Mouse (Mus musculus) thymus, adult 2 months (tissue): ENCODE results near the gene Megf11. TPM values are rescaled to one million over a fixed set of nuclear protein-coding genes. Genes with fewer than 3 reads are reported as not detected.
A peak's percentile ranks its signal among the peaks of the same experiment; 100 is the strongest.

ENCODE experiments used
- DNase-seq: peaks from one replicate; pipeline ENCODE4 v3.0.0; 2021
- H3K27ac ChIP-seq: fragments of 200-500 bp; 2 replicates; pipeline ENCODE4 v1.5.1; 2012; ENCODE audit warnings: low read length, control low read depth; ENCODE audit not compliant: control insufficient read depth, insufficient read depth
- H3K27me3 ChIP-seq: fragments of 200-500 bp; 2 replicates; pipeline ENCODE4 v1.6.1; 2012; ENCODE audit warnings: mild to moderate bottlenecking, low read length, moderate library complexity, mixed read lengths; ENCODE audit not compliant: control insufficient read depth, insufficient read depth
- H3K36me3 ChIP-seq: fragments of 200-500 bp; 2 replicates; pipeline ENCODE4 v1.6.1; 2012; ENCODE audit warnings: mild to moderate bottlenecking, low read length, moderate library complexity; ENCODE audit not compliant: control insufficient read depth, insufficient read depth
- H3K4me1 ChIP-seq: fragments of 200-500 bp; replicated peaks from 2 replicates; pipeline ENCODE4 v1.6.1; 2012; ENCODE audit warnings: low read length; ENCODE audit not compliant: control insufficient read depth, insufficient read depth
- H3K4me3 ChIP-seq: fragments of 200-500 bp; 2 replicates; pipeline ENCODE4 v1.5.1; 2012; ENCODE audit warnings: mild to moderate bottlenecking, low read length, control low read depth, moderate library complexity; ENCODE audit not compliant: control insufficient read depth, insufficient read depth
- CTCF ChIP-seq: fragments of 200-500 bp; IDR thresholded peaks from 2 replicates; pipeline ENCODE4 v1.5.1; 2012; ENCODE audit warnings: mild to moderate bottlenecking, control low read depth, low read length, moderate library complexity, borderline replicate concordance; ENCODE audit not compliant: control insufficient read depth, poor library complexity, insufficient read depth; ENCODE audit errors: extremely low read depth
- POLR2A ChIP-seq: fragments of 200-500 bp; IDR thresholded peaks from 2 replicates; pipeline ENCODE4 v1.6.1; 2012; ENCODE audit warnings: mild to moderate bottlenecking, low read length, control low read depth, moderate library complexity; ENCODE audit not compliant: control insufficient read depth, poor library complexity, insufficient read depth; ENCODE audit errors: extremely low read depth
- WGBS: fragments of 180-500 bp; shearing (Covaris S2); methylation state at CpG from one replicate; pipeline ENCODE4 v1.1.7; 2018; 5-methylcytosine and 5-hydroxymethylcytosine counted together
- polyA plus RNA-seq: library from polyadenylated mRNA; depleted of rRNA; stranded (reverse); fragments of >200 nt; gene quantifications from 2 replicates; pipeline ENCODE4 v1.2.3, GENCODE M21; 2012

Megf11 gene
- polyA plus RNA-seq, 1 experiment, result 0.70 TPM

- Histone ChIP-seq H3K27me3 (no peaks in the 10 kb centered on the region), H3K4me1 (no peaks in the 10 kb centered on the region), H3K27ac (no peak overlapping the region), H3K36me3 (no peaks in the 10 kb centered on the region), H3K4me3 (no peak overlapping the region)
- DNase-seq, result no peak
- TF ChIP-seq CTCF, result no peak
- no peak for TF ChIP-seq POLR2A
- WGBS, result 93% methylated on average over 2 of the region's 2 CpGs
Measured at GRCm38 (mm10) chr9:64690771-64691170, 305.3 kb downstream of the Megf11 start.

DNA sequence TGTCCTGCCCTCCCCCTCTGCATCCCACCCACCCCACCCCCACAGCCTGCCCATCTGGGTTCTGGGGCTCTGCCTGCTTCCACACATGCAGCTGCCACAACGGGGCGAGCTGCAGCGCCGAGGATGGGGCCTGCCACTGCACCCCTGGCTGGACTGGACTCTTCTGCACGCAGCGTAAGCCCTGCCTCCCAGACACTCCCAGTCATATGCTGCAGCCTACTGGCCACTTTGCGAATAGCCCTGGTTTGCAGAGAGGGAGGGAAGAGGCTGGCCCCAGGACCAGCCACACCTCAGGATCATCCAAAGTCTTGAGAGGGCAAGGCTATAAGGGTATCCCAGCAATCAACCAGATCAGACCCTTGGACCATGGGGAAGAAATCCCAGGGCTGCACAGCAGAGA lies 305.8 kb downstream of the Megf11 start:
- no peak for TF ChIP-seq POLR2A
- TF ChIP-seq CTCF, result 0 out of 2 replicates have a peak, but pooled peaks have one; percentile 15
- H3K4me3 ChIP-seq, result no peak overlapping the region
- no peaks in the 10 kb centered on the region for H3K27me3 ChIP-seq
- no peak overlapping the region for H3K27ac ChIP-seq
- no peaks in the 10 kb centered on the region for H3K36me3 ChIP-seq
- peak; percentile 11 for DNase-seq
- no peaks in the 10 kb centered on the region for H3K4me1 ChIP-seq
- 22% methylated on average over 7 of the region's 7 CpGs for whole genome bisulfite sequencing

- H3K36me3 ChIP-seq, result no peaks in the 10 kb centered on the region
- no peaks in the 10 kb centered on the region for H3K27me3 ChIP-seq
- DNase-seq, result no peak
- TF ChIP-seq POLR2A (no peak), CTCF (no peak)
- WGBS, result 93% methylated on average over 2 of the region's 2 CpGs
- no peak overlapping the region for H3K4me3 ChIP-seq
- no peak overlapping the region for H3K27ac ChIP-seq
- H3K4me1 ChIP-seq, result no peaks in the 10 kb centered on the region
Measured at GRCm38 (mm10) chr9:64693094-64693493, 307.7 kb downstream of the Megf11 start.

GRCm38 (mm10) chr9:64695266-64695665 lies 309.8 kb downstream of the Megf11 start:
- TF ChIP-seq POLR2A (no peak), CTCF (no peak)
- no peaks in the 10 kb centered on the region for H3K27me3 ChIP-seq
- DNase-seq, result no peak
- no peak overlapping the region for H3K27ac ChIP-seq
- WGBS, result 100% methylated on average over 1 of the region's 1 CpGs
- H3K4me3 ChIP-seq, result no peak overlapping the region
- H3K36me3 ChIP-seq, result no peaks in the 10 kb centered on the region
- H3K4me1 ChIP-seq, result no peaks in the 10 kb centered on the region

GRCm38 (mm10) chr9:64696404-64696803 lies 311.0 kb downstream of the Megf11 start:
- TF ChIP-seq CTCF (no peak), POLR2A (no peak)
- Histone ChIP-seq H3K36me3 (no peaks in the 10 kb centered on the region), H3K27me3 (no peaks in the 10 kb centered on the region), H3K4me3 (no peak overlapping the region), H3K4me1 (no peaks in the 10 kb centered on the region), H3K27ac (no peak overlapping the region)
- no peak for DNase-seq
- 97% methylated on average over 4 of the region's 4 CpGs for WGBS

DNA sequence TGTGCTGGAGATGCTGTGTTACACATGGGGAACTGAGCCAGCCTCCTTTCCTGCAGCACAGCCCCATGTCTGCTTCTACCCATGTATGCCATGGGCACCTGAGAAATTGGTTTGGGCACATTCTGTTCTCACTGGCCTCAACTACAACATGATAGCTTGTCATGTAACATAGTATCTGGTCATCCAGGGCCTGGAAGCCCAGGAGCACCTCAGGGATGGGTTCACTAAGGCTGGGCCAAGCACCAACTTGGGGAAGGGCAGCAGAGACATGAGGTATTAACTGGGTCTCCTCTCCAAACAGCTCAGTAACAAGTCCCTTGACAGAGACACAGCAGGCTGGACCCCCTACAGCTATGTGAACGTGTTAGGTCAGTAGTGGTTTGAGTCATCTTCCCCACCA lies 311.6 kb downstream of the Megf11 start:
- no peaks in the 10 kb centered on the region for H3K4me1 ChIP-seq
- no peak overlapping the region for H3K4me3 ChIP-seq
- TF ChIP-seq POLR2A (no peak), CTCF (no peak)
- WGBS, result 100% methylated on average over 1 of the region's 1 CpGs
- DNase-seq, result no peak
- no peaks in the 10 kb centered on the region for H3K36me3 ChIP-seq
- H3K27me3 ChIP-seq, result no peaks in the 10 kb centered on the region
- H3K27ac ChIP-seq, result no peak overlapping the region

DNA sequence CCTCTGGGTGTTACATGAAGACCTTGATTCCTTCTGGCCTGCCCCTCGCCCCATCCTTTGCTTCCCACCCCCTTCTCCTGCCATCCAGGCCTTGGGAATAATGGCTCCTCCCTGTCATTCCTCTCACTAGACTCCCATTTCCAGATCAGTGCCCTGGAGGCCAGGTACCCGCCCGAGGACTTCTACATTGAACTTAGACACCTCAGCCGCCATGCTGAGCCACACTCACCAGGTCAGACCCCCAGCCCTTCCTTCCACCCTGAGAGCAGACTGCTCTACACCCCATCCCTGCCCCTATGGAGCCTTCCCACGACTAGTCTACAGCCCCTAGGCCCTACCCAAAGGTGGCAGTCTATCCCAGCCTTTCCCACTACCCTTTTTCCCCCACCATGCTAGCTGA lies 312.3 kb downstream of the Megf11 start:
- no peak for TF ChIP-seq CTCF
- no peak for TF ChIP-seq POLR2A
- H3K4me3 ChIP-seq, result no peak overlapping the region
- no peaks in the 10 kb centered on the region for H3K36me3 ChIP-seq
- H3K27ac ChIP-seq, result no peak overlapping the region
- 98% methylated on average over 5 of the region's 5 CpGs for WGBS
- no peak for DNase-seq
- no peaks in the 10 kb centered on the region for H3K4me1 ChIP-seq
- H3K27me3 ChIP-seq, result no peaks in the 10 kb centered on the region
